Mouse (Mus musculus) ZHBTc4 (cell line): ENCODE results near the gene Cdh5.
"Not testable (repeated sequence)": the region's sequence is repeated elsewhere in the genome, so short reads cannot be mapped to it uniquely, and the experiment has no call there.

ENCODE experiments used
- DNase-seq: peaks from one replicate; pipeline ENCODE4 v3.0.0-alpha.2; 2011; ENCODE audit warnings: low read depth, low spot score

Cdh5 gene

GRCm38 (mm10) chr8:104090993-104091900 is 10.2 kb upstream of the Cdh5 start:
- DNase-seq = peak; percentile 58

GRCm38 (mm10) chr8:104093336-104093735 is 8.1 kb upstream of the Cdh5 start:
- peak; percentile 77 for DNase-seq

GRCm38 (mm10) chr8:104095595-104095994 is 5.8 kb upstream of the Cdh5 start:
- DNase-seq = no peak

GRCm38 (mm10) chr8:104096644-104097043 is 4.8 kb upstream of the Cdh5 start:
- no peak for DNase-seq

- DNase-seq = peak; percentile 19
Observed at GRCm38 (mm10) chr8:104098671-104099346, 2.6 kb upstream of the Cdh5 start.

GRCm38 (mm10) chr8:104099347-104100099 is 1.9 kb upstream of the Cdh5 start:
- peak; percentile 9 for DNase-seq

GRCm38 (mm10) chr8:104100724-104101123 is 701 bp upstream of the Cdh5 start:
- DNase-seq = not testable (repeated sequence)

- no peak for DNase-seq
Observed at GRCm38 (mm10) chr8:104103462-104103861, 2.0 kb downstream of the Cdh5 start.

- peak; percentile 33 for DNase-seq
Observed at GRCm38 (mm10) chr8:104105768-104106167, 4.3 kb downstream of the Cdh5 start.

GRCm38 (mm10) chr8:104106276-104106946 is 5.0 kb downstream of the Cdh5 start:
- DNase-seq = no peak

- no peak for DNase-seq
Observed at GRCm38 (mm10) chr8:104107111-104107510, 5.7 kb downstream of the Cdh5 start.

- no peak for DNase-seq
Observed at GRCm38 (mm10) chr8:104108048-104108447, 6.6 kb downstream of the Cdh5 start.

- DNase-seq = no peak
Observed at GRCm38 (mm10) chr8:104110498-104111134, 9.2 kb downstream of the Cdh5 start.

- no peak for DNase-seq
Observed at GRCm38 (mm10) chr8:104121640-104122416, 20.4 kb downstream of the Cdh5 start.

- no peak for DNase-seq
Observed at GRCm38 (mm10) chr8:104123080-104123657, 21.7 kb downstream of the Cdh5 start.

GRCm38 (mm10) chr8:104124534-104124933 is 23.1 kb downstream of the Cdh5 start:
- no peak for DNase-seq

- no peak for DNase-seq
Observed at GRCm38 (mm10) chr8:104127160-104127883, 25.9 kb downstream of the Cdh5 start.

- no peak for DNase-seq
Observed at GRCm38 (mm10) chr8:104130916-104131315, 29.5 kb downstream of the Cdh5 start.

- DNase-seq = no peak
Observed at GRCm38 (mm10) chr8:104131414-104131975, 30.1 kb downstream of the Cdh5 start.
